ENCODE assay signal across 10 mouse cellular contexts in the genomic region with DNA sequence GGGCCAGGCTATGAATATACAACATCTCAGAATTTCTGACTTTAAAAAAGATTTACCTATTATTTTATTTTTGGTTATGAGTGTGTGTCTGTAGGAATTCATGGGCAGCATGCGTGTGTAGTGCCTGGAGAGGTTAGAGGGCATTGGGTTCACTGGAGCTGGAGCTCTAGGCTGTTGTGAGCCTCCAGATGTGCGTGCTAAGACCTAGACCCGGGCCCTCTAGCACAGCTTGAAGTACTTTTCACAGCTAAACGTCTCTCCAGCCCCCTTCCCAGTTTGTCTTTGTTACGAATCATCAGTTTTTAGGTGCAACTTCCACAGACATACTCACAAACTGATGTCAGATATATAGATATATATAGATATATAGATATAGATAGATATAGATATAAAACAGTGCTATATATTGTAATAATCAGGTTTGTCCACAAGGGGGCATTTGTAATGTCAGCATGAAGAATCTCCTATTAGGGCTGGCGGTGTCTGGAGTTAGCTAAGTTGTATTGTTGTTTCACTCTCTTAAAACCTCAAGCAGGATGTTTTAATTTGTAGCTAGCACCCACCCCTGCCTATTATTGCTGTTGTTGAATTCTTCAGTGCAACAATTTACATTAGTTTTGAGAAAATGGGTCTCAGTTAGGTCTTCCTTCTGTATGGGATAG. TPM values are rescaled to one million over a fixed set of nuclear protein-coding genes. Genes with fewer than 3 reads are reported as not detected.
DNase-seq lines count a peak whose midpoint lies in the region; ATAC-seq lines count a peak whose summit lies in the region.
"Had no signal": no experiment of that assay in that cellular context is flagged by ENCODE, and none has a peak within 500 bp of the region (broad histone marks: within the 10 kb centered on the region; RNA-seq: fewer than 3 reads in every experiment).

No protein-coding gene starts in this region.

- H3K36me3 ChIP-seq in hindbrain, embryonic 11.5 days (ENCODE audit: control insufficient read depth, insufficient read depth, low read length), result no peaks in the 10 kb centered on the region
- H3K36me3 ChIP-seq in hindbrain, embryonic 10.5 days, result no peaks in the 10 kb centered on the region
- no peaks in the 10 kb centered on the region for H3K36me3 ChIP-seq in hindbrain, embryonic 14.5 days (replicated peaks; ENCODE audit: control insufficient read depth, insufficient read depth)

- WGBS in hindbrain, embryonic 11.5 days, result 70% methylated on average over 6 of the region's 6 CpGs
- WGBS in hindbrain, embryonic 10.5 days, result 66% methylated on average over 6 of the region's 6 CpGs
- WGBS in hindbrain, embryonic 14.5 days, result 66% methylated on average over 6 of the region's 6 CpGs

- H3K27ac ChIP-seq in hindbrain, embryonic 11.5 days (ENCODE audit: low read depth, low read length), result no peak overlapping the region
- H3K27ac ChIP-seq in hindbrain, embryonic 10.5 days, result no peak overlapping the region
- H3K27ac ChIP-seq in hindbrain, embryonic 14.5 days, result no peak overlapping the region

- no peak overlapping the region for H3K4me3 ChIP-seq in hindbrain, embryonic 11.5 days (ENCODE audit: low read depth, low read length)
- no peak overlapping the region for H3K4me3 ChIP-seq in hindbrain, embryonic 10.5 days
- no peak overlapping the region for H3K4me3 ChIP-seq in hindbrain, embryonic 14.5 days (replicated peaks; ENCODE audit: low read length)

- peak; percentile 51 for DNase-seq in hindbrain, embryonic 11.5 days (ENCODE audit: low spot score)
- no peak for DNase-seq in hindbrain, embryonic 10.5 days (ENCODE audit: low spot score)
- DNase-seq in 416B (ENCODE audit: low read depth) (peak; percentile 62), ZHBTc4 (ENCODE audit: low read depth, low spot score) (peak; percentile 50)
- peak; percentile 78 for DNase-seq in hindbrain, embryonic 14.5 days (ENCODE audit: low spot score)
- DNase-seq in adrenal gland, postnatal 36 days, result no peak
- no peak for DNase-seq in right cerebral cortex, postnatal 25 days
- no peak for DNase-seq in frontal cortex, postnatal 10 days (ENCODE audit: low spot score in 2 of 2)
- DNase-seq: gastrocnemius, postnatal 25 days had no signal

- no peaks in the 10 kb centered on the region for H3K27me3 ChIP-seq in hindbrain, embryonic 11.5 days (ENCODE audit: control insufficient read depth, insufficient read depth, low read length)
- H3K27me3 ChIP-seq in hindbrain, embryonic 10.5 days (ENCODE audit: insufficient read depth, poor library complexity, severe bottlenecking), result no peaks in the 10 kb centered on the region
- no peaks in the 10 kb centered on the region for H3K27me3 ChIP-seq in hindbrain, embryonic 14.5 days (ENCODE audit: control insufficient read depth, insufficient read depth, low read length)

- no peaks in the 10 kb centered on the region for H3K4me1 ChIP-seq in hindbrain, embryonic 11.5 days (replicated peaks; ENCODE audit: control insufficient read depth, insufficient read depth, low read length)
- peaks cover 13% of the 10 kb centered on the region for H3K4me1 ChIP-seq in hindbrain, embryonic 10.5 days (replicated peaks)
- no peaks in the 10 kb centered on the region for H3K4me1 ChIP-seq in hindbrain, embryonic 14.5 days (replicated peaks; ENCODE audit: control insufficient read depth, insufficient read depth, low read length)

- no peaks in the 10 kb centered on the region for H3K9me3 ChIP-seq in hindbrain, embryonic 11.5 days (ENCODE audit: control insufficient read depth, low read length)
- no peaks in the 10 kb centered on the region for H3K9me3 ChIP-seq in hindbrain, embryonic 10.5 days
- H3K9me3 ChIP-seq in hindbrain, embryonic 14.5 days (ENCODE audit: control insufficient read depth, low read length), result no peaks in the 10 kb centered on the region

- no peak overlapping the region for H3K9ac ChIP-seq in hindbrain, embryonic 11.5 days (ENCODE audit: low read depth, low read length)
- no peak overlapping the region for H3K9ac ChIP-seq in hindbrain, embryonic 14.5 days

- H3K4me2 ChIP-seq in hindbrain, embryonic 11.5 days (replicated peaks; ENCODE audit: low read depth, low read length), result no peak overlapping the region
- no peak overlapping the region for H3K4me2 ChIP-seq in hindbrain, embryonic 14.5 days (replicated peaks)

- no peak for ATAC-seq in hindbrain, embryonic 11.5 days (ENCODE audit: low FRiP score)
- ATAC-seq in hindbrain, embryonic 14.5 days (ENCODE audit: low FRiP score), result no peak

RNA-seq across cellular contexts. Expression of gene Ccdc169, which starts 15.7 kb away (rescaled TPM):
- polyA plus RNA-seq in hindbrain, embryonic 11.5 days (2014; fragmentation: Nextera tagmentation; extraction: Ambion mirVana), result 0.20 TPM in 1 of 2 replicates, not detected in the other
- polyA plus RNA-seq in hindbrain, embryonic 10.5 days (2016; fragmentation: Nextera tagmentation; extraction: Ambion mirVana), result 0.06 and 0.10 TPM in 2 replicates
- polyA plus RNA-seq in hindbrain, embryonic 14.5 days (2014; fragmentation: Nextera tagmentation; extraction: Ambion mirVana), result 0.30 TPM in 1 of 2 replicates, not detected in the other
- total RNA-seq in adrenal gland, postnatal 36 days (2021), result under 1 TPM in 1 of 2 experiments, not detected in 1; 0.33 TPM
- total RNA-seq: gastrocnemius, postnatal 25 days had no signal
- polyA plus RNA-seq: liver, embryonic 16.5 days had no signal

RNA-seq across cellular contexts. Expression of gene Sohlh2, which starts 29.0 kb away (rescaled TPM):
- not detected in 2 replicates for polyA plus RNA-seq in hindbrain, embryonic 11.5 days (2014; fragmentation: Nextera tagmentation; extraction: Ambion mirVana)
- not detected in 2 replicates for polyA plus RNA-seq in hindbrain, embryonic 10.5 days (2016; fragmentation: Nextera tagmentation; extraction: Ambion mirVana)
- polyA plus RNA-seq in hindbrain, embryonic 14.5 days (2014; fragmentation: Nextera tagmentation; extraction: Ambion mirVana), result 0.13 TPM in 1 of 2 replicates, not detected in the other
- total RNA-seq in adrenal gland, postnatal 36 days (2021), result not detected
- total RNA-seq: gastrocnemius, postnatal 25 days had no signal
- polyA plus RNA-seq: liver, embryonic 16.5 days had no signal

RNA-seq across cellular contexts. Expression of gene Spg20, which starts 40.9 kb away (rescaled TPM):
- 49.6 and 49.7 TPM in 2 replicates for polyA plus RNA-seq in hindbrain, embryonic 11.5 days (2014; fragmentation: Nextera tagmentation; extraction: Ambion mirVana)
- polyA plus RNA-seq in hindbrain, embryonic 10.5 days (2016; fragmentation: Nextera tagmentation; extraction: Ambion mirVana), result 41.5 and 55.9 TPM in 2 replicates
- 16.2 and 19.5 TPM in 2 replicates for polyA plus RNA-seq in hindbrain, embryonic 14.5 days (2014; fragmentation: Nextera tagmentation; extraction: Ambion mirVana)
- 10 to 100 TPM; 40.6 to 59.0 TPM for total RNA-seq in adrenal gland, postnatal 36 days (2021)

Comparison
In these comparisons a context has a peak if more than half of its experiments do, and no peak if none do; other contexts are left out.
1. DNase-seq: peak in hindbrain, embryonic 11.5 days (single experiment), 416B (single experiment), ZHBTc4 (single experiment) and hindbrain, embryonic 14.5 days (single experiment); none in hindbrain, embryonic 10.5 days (single experiment), adrenal gland, postnatal 36 days (0 of 2), right cerebral cortex, postnatal 25 days (single experiment) and frontal cortex, postnatal 10 days (0 of 2).